Mouse (Mus musculus) forebrain, embryonic 10.5 days (tissue): Measurements from ENCODE around the gene Rhot1. TPM values are rescaled to one million over a fixed set of nuclear protein-coding genes. Genes with fewer than 3 reads are reported as not detected.

Source experiments
- DNase-seq: peaks from one replicate; pipeline ENCODE4 v3.0.0-alpha.2; 2017; ENCODE audit warnings: low spot score; ENCODE audit errors: extremely low spot score
- H3K27ac ChIP-seq: fragments of 300-500 bp; sonication (generic); 2 replicates; pipeline ENCODE4 v1.5.1; 2016; ENCODE audit warnings: mild to moderate bottlenecking
- H3K27me3 ChIP-seq: fragments of 300-500 bp; sonication (generic); 2 replicates; pipeline ENCODE4 v1.6.1; 2016; ENCODE audit warnings: mild to moderate bottlenecking; ENCODE audit not compliant: poor library complexity, severe bottlenecking
- H3K36me3 ChIP-seq: fragments of 300-500 bp; sonication (generic); replicated peaks from 2 replicates; pipeline ENCODE4 v1.6.1; 2016; ENCODE audit warnings: mild to moderate bottlenecking, moderate library complexity
- H3K4me1 ChIP-seq: fragments of 300-500 bp; sonication (generic); 2 replicates; pipeline ENCODE4 v1.6.1; 2016
- H3K4me3 ChIP-seq: fragments of 300-500 bp; sonication (generic); 2 replicates; pipeline ENCODE4 v1.5.1; 2016; ENCODE audit warnings: mild to moderate bottlenecking, moderate library complexity
- H3K9me3 ChIP-seq: fragments of 300-500 bp; sonication (generic); 2 replicates; pipeline ENCODE4 v1.6.1; 2016; ENCODE audit warnings: mild to moderate bottlenecking, moderate library complexity
- WGBS: fragments of 180-500 bp; shearing (Covaris S2); methylation state at CpG from one replicate; pipeline ENCODE4 v1.1.7; 2016; 5-methylcytosine and 5-hydroxymethylcytosine counted together
- polyA plus RNA-seq: library from polyadenylated mRNA; unstranded; fragments of >200 nt; fragmentation: Nextera tagmentation; extraction: Ambion mirVana; gene quantifications from 2 replicates; pipeline ENCODE4 v1.2.1, GENCODE M21; 2016

Rhot1 gene
- polyA plus RNA-seq, 1 experiment from 2014 or later, result 50.4 TPM

- H3K27me3 ChIP-seq, result peaks cover 21% of the 10 kb centered on the region
- peak overlapping the region; percentile 76 for H3K27ac ChIP-seq
- peaks cover 66% of the 10 kb centered on the region for H3K4me1 ChIP-seq
- 46% methylated on average over 10 of the region's 10 CpGs for WGBS
- DNase-seq, result no peak
- H3K4me3 ChIP-seq, result no peak overlapping the region
- no peaks in the 10 kb centered on the region for H3K9me3 ChIP-seq
- H3K36me3 ChIP-seq, result no peaks in the 10 kb centered on the region
Measured at GRCm38 (mm10) chr11:80315743-80316639, 107.2 kb downstream of the Rhot1 start.

Other genes with a start within 250 kb of the Rhot1 start
- gene Utp6, start 246.6 kb upstream of the Rhot1 start, polyA plus RNA-seq, result 80.1 and 81.2 TPM in 2 replicates
- 23.1 and 23.7 TPM in 2 replicates for gene Suz12, start 215.9 kb upstream of the Rhot1 start, polyA plus RNA-seq
- 40.6 and 45.7 TPM in 2 replicates for gene Crlf3, start 128.0 kb upstream of the Rhot1 start, polyA plus RNA-seq
- 20.3 and 20.7 TPM in 2 replicates for gene Atad5, start 119.6 kb upstream of the Rhot1 start, polyA plus RNA-seq
- 33.9 and 38.2 TPM in 2 replicates for gene Tefm, start 66.8 kb upstream of the Rhot1 start, polyA plus RNA-seq
- gene Adap2, start 54.9 kb upstream of the Rhot1 start, polyA plus RNA-seq, result 0.73 and 0.77 TPM in 2 replicates
- 4.0 and 4.5 TPM in 2 replicates for gene Rnf135, start 25.2 kb upstream of the Rhot1 start, polyA plus RNA-seq
- gene Rhbdl3, start 91.9 kb downstream of the Rhot1 start, polyA plus RNA-seq, result 3.1 and 3.6 TPM in 2 replicates
- 26.5 and 29.4 TPM in 2 replicates for gene 5730455P16Rik, start 169.0 kb downstream of the Rhot1 start, polyA plus RNA-seq
- 301 and 320 TPM in 2 replicates for gene Zfp207, start 174.3 kb downstream of the Rhot1 start, polyA plus RNA-seq
- gene Psmd11, start 219.6 kb downstream of the Rhot1 start, polyA plus RNA-seq, result 414 and 424 TPM in 2 replicates